Mouse (Mus musculus) left cerebral cortex, postnatal 25 days (tissue): ENCODE measurements around the gene Fzr1. TPM values are rescaled to one million over a fixed set of nuclear protein-coding genes. Genes with fewer than 3 reads are reported as not detected.

Source experiments
- DNase-seq, 2 experiments: peaks; one replicate each; pipeline ENCODE4 v3.0.0; 2022; ENCODE audit warnings: low spot score in 2 of 2, mixed read lengths in 1 of 2
- intact Hi-C: fragments of 180-260 bp; cut with DNase I; formaldehyde crosslinking; loops from one replicate; pipeline ENCODE4 v1.15.1; 2025
- total RNA-seq, 2 experiments: library from RNA; stranded (reverse); gene quantifications; 2 replicates each; pipeline ENCODE4 v1.2.3; 2021

Gene Fzr1
- total RNA-seq, 2 experiments from 2014 or later, result 63.5 to 70.2 TPM

GRCm38 (mm10) chr10:81342686-81343505, 35.4 kb downstream of the Fzr1 start, which contains the start of gene Gipc3:
Gene Gipc3, minus strand, starts transcription at chr10:81343266.
- intact Hi-C loops, result loop anchor here (5.0 kb wide), 1 partner anchor 56 kb away; no protein-coding TSS in a partner anchor
- DNase-seq, result no peak

- intact Hi-C loops, result loop anchor here (5.0 kb wide), 1 partner anchor 54 kb away; no protein-coding TSS in a partner anchor
- DNase-seq, result peak in 1 of 2 experiments; percentile 35
Measured at GRCm38 (mm10) chr10:81341333-81341949, 36.9 kb downstream of the Fzr1 start.

DNA sequence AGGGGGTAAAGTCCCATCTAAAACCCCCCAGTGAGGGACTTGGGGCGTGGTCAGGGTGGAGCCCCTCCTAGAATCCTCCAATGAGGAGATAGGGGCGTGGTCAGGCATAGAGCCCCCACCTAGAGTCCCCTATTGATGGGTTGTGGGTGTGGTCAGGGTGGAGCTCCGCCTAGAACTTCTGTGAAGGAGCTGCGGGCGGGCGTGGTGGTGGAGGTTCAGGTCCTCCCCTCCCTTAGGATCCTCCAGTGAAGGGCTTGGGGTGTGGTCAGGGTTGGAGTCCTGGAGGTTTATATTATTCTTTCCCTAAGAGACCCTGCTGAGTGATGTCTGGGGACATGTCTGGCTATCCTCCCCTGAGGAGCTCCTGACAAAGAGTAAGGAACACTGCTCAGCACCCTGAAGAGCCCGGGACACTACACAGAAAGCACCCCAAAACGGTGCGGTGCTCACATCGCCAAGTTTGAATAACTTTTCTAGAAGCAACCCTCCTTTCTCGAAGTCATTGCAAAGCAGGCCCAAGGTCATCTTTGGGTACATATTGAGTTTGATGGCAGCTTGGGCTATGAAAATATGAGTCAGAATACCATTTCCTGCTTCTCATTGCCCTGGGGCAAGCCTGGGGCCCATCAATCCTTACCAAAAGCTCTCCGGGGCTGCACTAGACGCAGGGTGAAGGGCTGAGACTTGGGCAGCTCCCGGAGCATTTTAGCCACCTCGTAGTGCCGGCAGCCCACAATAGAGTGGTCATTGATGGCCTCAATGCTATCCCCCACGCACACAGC, 37.6 kb downstream of the Fzr1 start:
- DNase-seq, result no peak
- intact Hi-C loops, result loop anchor here (5.0 kb wide), 1 partner anchor 53 kb away; no protein-coding TSS in a partner anchor

DNA sequence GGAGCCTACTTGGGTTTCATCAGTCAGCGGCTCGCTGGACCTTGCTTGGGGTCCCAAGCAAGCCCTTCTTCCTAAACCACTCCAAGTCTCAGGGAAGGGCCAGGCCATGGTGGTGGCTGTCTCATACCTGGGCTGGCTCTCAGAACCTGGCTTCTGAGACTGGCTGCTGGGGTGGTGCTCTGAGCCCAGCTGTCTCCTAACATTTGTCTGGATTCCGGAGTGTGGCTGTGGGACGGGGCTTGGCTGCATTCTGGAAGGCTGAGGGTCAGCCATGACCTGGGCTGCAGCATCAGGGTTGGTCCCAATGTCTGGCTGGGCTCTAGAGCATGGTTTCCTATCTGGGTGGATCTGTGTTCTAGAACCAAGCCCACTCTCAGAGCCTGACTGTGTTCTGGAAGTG, 41.8 kb downstream of the Fzr1 start:
- no peak for DNase-seq
- intact Hi-C loops, result no loop called here

GRCm38 (mm10) chr10:81335393-81336340, 42.6 kb downstream of the Fzr1 start:
- DNase-seq, result no peak
- intact Hi-C loops, result no loop called here

DNA sequence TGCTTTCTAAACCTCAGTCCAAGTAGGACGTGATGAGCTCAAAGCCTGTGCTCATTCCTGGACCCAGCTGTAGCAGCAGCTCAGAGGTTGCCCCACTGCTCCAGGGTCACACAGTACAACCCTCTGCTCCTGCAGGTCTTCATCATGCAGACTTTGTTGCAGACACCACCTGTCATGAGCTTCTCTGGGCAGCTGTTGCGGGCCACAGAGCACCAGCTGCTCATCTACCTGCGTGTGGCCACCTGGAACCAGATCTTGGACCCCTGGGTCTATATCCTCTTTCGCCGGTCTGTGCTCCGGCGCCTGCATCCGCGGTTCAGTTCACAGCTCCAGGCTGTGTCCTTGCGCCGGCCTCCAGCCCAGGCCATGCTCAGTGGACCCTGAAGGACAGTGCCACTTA, 44.0 kb downstream of the Fzr1 start:
- no peak for DNase-seq
- intact Hi-C loops, result no loop called here

GRCm38 (mm10) chr10:81332277-81332676, 46.0 kb downstream of the Fzr1 start:
- no peak for DNase-seq
- intact Hi-C loops, result no loop called here

GRCm38 (mm10) chr10:81330007-81330406, 48.3 kb downstream of the Fzr1 start:
- intact Hi-C loops, result no loop called here
- DNase-seq, result no peak

GRCm38 (mm10) chr10:81329194-81329975, 48.9 kb downstream of the Fzr1 start:
- no peak for DNase-seq
- intact Hi-C loops, result no loop called here

GRCm38 (mm10) chr10:81328386-81328785, 49.9 kb downstream of the Fzr1 start, which contains the start of gene Tbxa2r:
Gene Tbxa2r, plus strand, starts transcription at chr10:81328731.
- intact Hi-C loops, result no loop called here
- no peak for DNase-seq

- intact Hi-C loops, result no loop called here
- DNase-seq, result no peak
Measured at GRCm38 (mm10) chr10:81327959-81328358, 50.4 kb downstream of the Fzr1 start.

- intact Hi-C loops, result no loop called here
- DNase-seq, result no peak
Measured at GRCm38 (mm10) chr10:81326858-81327257, 51.5 kb downstream of the Fzr1 start.

GRCm38 (mm10) chr10:81325781-81326180, 52.5 kb downstream of the Fzr1 start:
- no peak for DNase-seq
- intact Hi-C loops, result no loop called here

- DNase-seq, result no peak
- intact Hi-C loops, result no loop called here
Measured at GRCm38 (mm10) chr10:81325176-81325575, 53.1 kb downstream of the Fzr1 start.

GRCm38 (mm10) chr10:81323791-81324530, 54.4 kb downstream of the Fzr1 start:
- no peak for DNase-seq
- intact Hi-C loops, result no loop called here

DNA sequence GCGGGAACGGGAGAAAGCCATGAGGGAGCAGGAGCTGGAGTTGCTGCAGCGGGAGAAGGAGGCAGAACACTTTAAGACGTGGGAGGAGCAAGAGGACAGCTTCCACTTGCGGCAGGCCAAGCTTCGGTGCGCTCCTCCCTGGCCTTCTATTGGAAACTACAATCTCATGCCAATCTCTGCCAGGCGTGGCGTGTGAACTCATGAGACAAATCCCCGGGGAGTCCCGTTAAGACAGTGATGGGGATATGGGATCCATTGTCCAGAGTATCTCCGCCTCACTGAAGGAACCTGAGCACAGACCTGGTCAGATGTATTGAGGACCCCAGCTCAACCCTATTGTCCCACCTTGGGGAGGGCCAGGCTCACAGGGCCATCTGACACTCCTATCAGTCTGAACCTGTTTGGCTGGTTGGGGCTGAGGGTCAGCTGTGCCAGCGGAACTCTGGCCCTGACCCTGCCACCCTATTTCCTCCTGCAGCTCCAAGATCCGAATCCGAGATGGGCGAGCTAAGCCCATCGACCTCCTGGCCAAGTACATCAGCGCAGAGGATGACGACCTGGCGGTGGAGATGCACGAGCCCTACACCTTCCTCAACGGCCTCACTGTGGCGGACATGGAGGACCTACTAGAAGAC, 55.1 kb downstream of the Fzr1 start:
- no peak for DNase-seq
- intact Hi-C loops, result no loop called here

DNA sequence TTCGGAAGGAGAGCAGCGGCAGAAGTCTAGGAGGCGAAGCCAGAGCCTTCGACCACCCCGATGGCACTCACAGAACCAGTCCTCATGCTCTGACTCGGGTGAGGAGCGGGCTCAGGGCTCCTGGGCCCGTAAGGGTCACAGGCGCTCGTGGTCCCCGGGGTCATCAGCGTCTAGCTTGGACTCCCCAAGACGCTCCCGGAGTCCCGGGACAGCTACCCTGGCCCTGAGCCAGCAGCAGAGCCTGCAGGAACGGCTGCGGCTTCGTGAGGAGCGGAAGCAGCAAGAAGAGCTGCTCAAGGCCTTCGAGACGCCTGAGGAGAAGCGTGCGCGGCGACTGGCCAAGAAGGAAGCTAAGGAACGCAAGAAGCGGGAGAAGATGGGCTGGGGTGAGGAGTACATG, 55.9 kb downstream of the Fzr1 start:
- intact Hi-C loops, result no loop called here
- no peak for DNase-seq
